Mouse (Mus musculus) embryo, embryonic 11 days (tissue): Measurements from ENCODE around the gene Cd164l2.

Experiments used
- DNase-seq: peaks from one replicate; pipeline ENCODE4 v3.0.0-alpha.2; 2015

Cd164l2 gene

GRCm38 (mm10) chr4:133211751-133212561 is at the start of gene Cd164l2, which contains the start of gene Gpr3:
Gene Cd164l2 (plus strand): TSS chr4:133212131.
Gene Gpr3 (minus strand): TSS chr4:133212536.
- no peak for DNase-seq

DNA sequence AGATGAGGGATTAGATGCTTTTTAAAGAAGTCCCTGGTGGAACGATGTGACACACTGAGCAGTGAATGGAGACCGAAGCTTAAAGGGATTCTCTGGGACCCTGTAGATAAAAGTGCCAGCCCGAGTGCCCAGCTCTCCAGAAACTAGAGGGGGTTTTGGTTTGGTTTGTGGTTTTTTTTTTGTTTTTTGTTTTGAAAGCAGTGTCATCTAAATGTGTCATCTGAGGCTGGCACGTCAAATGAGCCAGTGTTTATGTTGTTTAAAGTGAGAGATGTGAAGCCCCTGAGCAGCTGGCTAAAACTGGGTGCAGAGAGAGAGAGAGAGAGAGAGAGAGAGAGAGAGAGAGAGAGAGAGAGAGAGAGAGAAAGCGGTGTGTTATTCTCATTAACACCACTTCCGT is 49.7 kb upstream of the Cd164l2 start:
- no peak for DNase-seq

DNA sequence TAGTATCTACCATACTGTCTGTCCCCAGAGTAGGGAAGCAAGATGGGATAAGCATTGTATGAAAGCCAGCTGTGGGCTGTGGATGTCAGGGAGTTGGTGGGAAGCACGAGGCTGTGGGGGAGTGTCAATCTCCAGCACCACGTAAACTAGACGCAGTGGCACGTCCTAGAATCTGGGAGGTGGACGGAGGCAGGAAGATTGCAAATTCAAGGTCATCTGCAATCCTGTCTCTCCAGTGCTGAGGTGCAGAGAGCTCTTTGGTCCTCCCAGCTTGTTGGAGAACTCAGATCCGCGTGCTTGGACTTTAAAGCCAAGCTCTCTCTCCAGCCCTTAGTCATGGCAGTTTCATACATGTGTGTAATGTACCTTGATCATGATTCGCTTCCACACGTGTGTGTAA is 45.2 kb upstream of the Cd164l2 start:
- DNase-seq = no peak

GRCm38 (mm10) chr4:133169237-133170055 is 42.5 kb upstream of the Cd164l2 start:
- DNase-seq = no peak

DNA sequence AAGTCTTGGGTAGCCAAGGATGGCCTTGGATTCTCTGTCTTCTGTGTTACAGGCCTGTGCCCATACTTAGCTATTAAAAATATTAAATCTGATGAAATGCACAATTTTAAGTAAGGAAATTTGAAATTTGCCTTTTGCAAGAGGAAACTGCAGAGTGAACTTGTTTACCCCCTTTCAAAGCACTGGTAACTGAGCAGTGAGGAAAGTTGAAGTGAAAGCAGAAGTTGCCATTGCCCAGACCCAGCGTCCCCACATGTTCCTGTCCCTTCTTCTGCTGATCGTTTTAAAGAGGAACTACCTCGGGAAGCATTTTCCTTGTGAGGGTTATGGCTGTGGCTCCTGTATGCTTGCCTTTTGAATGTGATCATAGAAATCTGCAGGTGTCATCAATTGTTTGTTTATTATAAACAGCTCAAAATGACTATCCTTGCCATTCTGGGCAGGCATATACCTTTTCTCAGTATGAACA is 41.8 kb upstream of the Cd164l2 start:
- DNase-seq = no peak

GRCm38 (mm10) chr4:133170616-133171015 is 41.3 kb upstream of the Cd164l2 start:
- DNase-seq = no peak

GRCm38 (mm10) chr4:133172451-133172850 is 39.5 kb upstream of the Cd164l2 start:
- no peak for DNase-seq

DNA sequence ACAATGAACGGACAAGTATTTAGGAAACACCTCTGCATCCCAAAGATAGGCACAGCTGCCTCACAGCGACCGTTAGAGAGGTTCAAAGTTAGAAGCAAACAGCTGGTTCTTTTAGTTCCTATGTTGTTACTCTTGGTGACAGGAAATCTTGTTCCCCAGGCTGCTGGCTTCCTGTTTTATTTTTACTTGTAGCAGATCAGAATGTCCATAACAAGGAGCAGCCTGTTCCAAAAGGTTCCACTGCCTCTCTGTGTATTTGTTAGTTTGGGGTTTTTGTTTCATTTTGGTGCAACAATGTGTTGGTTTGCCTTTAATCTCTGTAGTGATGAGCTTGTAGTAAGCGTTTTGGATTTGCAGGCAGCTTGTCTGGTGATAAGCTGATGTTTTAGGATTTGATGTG is 37.6 kb upstream of the Cd164l2 start:
- DNase-seq = no peak

DNA sequence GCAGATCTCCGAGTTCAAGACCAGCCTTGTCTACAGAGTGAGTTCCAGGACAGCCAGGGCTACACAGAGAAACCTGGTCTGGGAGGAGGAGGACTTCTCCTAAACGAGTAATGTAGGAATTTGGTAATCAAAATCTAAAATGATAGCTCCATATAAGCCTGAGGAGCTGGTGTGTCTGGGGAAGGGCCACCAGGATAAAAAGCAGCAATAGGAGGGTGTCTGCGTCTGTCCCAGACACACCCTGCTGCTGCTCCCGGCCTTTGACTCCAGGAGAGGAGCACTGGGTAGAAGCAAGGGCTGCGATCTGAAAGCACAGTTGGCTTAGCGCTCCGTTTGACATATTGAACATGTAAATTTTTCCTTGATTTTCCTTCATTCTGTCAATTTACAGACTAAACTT is 36.7 kb upstream of the Cd164l2 start:
- no peak for DNase-seq

- no peak for DNase-seq
Measured at GRCm38 (mm10) chr4:133175998-133176760, 35.8 kb upstream of the Cd164l2 start.

DNA sequence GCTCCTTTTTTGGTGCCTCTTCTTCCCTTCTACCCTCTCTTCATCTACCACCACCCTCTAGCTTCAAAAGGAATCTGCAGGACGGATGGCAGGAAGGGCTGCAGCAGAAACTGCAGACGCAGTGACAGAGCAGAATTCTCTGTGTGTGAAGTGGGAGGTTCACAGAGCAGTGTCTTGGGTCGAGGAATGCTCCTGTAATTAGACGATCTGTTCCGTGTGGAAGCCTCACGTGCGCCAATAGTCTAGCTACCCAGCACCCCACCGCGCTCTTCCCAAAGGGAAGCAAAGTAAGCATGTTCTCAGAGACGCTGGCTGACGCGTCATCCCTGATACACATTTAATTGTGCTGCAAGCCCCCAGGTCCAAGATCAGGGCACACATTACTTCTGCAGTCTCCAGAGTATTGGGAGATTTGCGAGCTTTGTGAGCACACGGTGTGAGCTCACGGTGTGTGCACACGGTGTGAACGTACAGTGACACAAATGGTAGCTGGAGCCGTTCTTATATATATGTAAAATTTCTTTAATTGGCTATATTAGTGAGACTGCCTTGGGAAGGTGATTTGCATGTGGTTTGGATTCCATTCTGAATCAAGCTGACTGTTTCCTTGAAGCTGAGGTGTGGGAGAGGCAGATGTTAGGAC is 35.0 kb upstream of the Cd164l2 start:
- no peak for DNase-seq

DNA sequence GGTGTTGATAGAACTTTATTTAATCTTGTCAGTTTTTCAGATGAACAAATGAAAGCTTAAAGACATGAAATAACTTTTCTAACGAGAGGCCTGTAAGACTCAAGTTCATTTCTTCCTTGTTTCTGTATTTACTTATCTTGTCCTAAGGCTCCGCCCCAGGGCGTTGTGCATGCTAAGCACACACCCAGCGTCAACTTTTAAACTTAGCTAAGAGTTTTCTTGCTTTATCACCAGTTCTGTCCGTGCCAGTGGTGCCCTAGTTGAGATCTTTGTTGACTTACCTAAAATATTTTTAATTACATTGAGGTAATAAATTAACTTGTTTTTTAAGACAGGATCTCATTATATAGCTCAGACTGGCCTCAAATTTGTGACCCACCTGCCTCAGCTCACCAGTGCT is 33.6 kb upstream of the Cd164l2 start:
- DNase-seq = no peak

DNA sequence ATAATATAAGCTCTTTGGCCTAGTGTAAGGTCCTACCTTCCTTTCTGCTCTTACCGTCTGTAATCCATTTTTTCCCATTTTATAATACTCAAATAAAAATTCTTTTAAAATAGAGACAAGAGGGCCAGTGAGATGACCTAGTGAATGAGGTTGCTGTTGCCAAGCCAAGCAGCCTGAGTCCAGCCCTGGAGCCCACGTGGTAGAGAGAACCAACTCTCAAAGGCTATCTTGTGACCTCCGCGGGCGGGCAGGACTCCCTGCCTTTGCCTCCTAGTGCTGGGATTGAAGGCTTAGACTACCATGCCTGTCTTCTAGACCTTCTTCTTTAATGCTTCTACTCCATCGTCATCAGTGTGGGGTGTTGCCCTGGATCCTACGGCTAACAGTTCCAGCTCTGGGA is 32.7 kb upstream of the Cd164l2 start:
- no peak for DNase-seq

DNA sequence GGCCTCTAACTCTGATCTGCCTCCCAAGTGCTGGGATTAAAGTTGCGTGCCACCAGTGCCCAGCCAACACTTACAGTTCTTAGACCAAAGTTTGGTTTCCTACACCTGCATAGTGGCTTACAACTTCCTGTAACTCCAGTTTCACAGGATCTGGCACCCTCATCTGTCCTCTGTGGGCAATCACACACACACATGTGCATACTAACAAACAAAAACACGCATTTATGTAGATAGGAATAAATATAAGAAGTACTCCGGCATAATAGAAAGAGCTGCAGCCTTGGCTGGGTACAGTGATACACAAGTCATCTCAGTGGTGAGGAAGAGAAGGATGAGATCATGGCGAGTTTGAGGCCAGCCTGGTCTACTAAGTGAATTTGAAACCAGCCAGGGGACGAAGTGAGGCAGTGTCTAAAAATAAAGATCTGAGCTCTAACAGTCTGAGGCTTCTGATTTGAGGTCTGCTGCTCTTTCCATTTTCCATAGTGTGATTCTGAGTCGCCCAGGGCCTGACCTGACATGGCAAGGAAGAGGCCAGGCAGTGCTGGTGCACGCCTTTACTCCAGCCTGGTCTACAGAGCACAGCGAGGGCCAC is 29.4 kb upstream of the Cd164l2 start:
- no peak for DNase-seq

- DNase-seq = no peak
Measured at GRCm38 (mm10) chr4:133184031-133184897, 27.7 kb upstream of the Cd164l2 start.

- peak; percentile 60 for DNase-seq
Measured at GRCm38 (mm10) chr4:133184898-133185665, 26.8 kb upstream of the Cd164l2 start.

DNA sequence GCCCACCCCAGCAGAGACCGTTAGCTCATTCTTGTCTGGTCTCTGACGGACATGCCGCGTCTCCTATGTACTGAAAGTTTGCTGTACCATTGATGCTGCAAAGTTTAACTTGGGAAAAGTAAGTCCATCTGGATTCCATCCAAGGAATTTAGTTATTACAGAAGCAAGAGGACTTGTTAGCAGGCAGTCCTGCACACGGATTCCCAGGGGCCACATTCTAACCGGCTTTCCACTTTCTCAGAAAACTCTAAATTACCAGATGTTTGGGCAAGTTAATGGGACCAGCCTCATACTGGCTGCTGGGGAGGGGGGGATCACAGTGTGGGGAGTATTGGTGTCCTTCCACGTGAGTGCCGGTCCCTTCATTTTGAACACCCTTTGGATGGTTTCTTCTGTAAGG is 26.0 kb upstream of the Cd164l2 start:
- no peak for DNase-seq

- no peak for DNase-seq
Measured at GRCm38 (mm10) chr4:133186856-133187255, 25.1 kb upstream of the Cd164l2 start.

DNA sequence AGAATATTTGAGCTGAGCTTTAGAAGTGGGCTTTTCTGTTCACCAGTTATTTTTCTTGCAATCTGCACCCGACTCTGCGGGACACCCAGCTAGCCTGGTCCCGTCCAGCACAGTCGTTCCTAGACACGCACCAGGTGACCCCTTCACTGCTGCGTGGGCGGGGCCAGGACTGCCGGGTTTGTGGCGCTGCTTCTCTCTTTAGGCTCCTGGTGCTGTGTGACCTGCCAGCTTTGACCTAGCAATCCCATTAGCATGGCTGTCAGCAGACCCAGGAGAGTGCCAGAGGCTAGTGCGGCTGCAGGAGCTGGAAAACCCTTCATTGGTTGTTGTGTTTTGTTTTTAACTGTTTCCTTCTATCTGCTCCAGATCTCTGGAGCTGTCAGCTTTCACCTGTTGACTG is 22.5 kb upstream of the Cd164l2 start:
- DNase-seq = no peak

- no peak for DNase-seq
Measured at GRCm38 (mm10) chr4:133194482-133194881, 17.4 kb upstream of the Cd164l2 start.
